Mouse (Mus musculus): Measurements from ENCODE around the gene Smoc2.

DNA sequence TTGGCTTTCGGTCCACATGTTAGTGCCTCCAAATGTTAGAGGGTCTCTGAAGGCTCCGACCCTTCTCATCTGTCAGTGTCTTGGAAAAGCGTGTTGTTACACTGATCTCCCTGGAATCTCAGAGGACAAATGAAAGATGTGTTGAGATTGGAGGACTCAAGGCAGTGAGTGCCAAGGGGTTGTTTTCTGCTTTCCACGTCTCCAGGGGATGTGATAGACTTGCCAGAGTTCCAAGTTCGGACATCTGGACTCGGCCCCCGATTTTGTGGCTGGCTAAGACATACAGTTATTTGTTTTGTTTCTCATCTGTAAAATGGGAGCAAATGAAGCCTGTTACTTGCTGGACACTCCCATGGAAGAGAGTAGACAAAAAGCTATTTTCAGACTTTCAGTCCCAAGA is 2.0 kb upstream of the Smoc2 start:
- no peak for TF ChIP-seq POLR2A (IDR thresholded peaks at IDR 0.05; ENCODE audit: low read depth, low read length)
- no peak for TF ChIP-seq CTCF (IDR thresholded peaks at IDR 0.05; ENCODE audit: borderline replicate concordance, insufficient read depth, low read length)
